Mouse (Mus musculus) heart, embryonic 15.5 days (tissue): ENCODE measurements at regions not wholly inside any gene's neighbourhood (a gene's known extent, or its start where the extent isn't known, plus 50 kb on each side); places are given as distances from the start of the nearest gene placed in this dataset.

Experiments
- ATAC-seq: fragments of 200-750 bp; cut with Nextera tagmentation; replicated peaks from 2 replicates; pipeline ENCODE4 v1.8.0; 2017; ENCODE audit warnings: low read depth, moderate TSS enrichment; ENCODE audit not compliant: insufficient number of reproducible peaks, insufficient read depth, low FRiP score
- H3K27ac ChIP-seq: fragments of 300-500 bp; sonication (generic); 2 replicates; pipeline ENCODE4 v1.5.1; 2015; ENCODE audit warnings: mild to moderate bottlenecking, inconsistent platforms
- H3K27me3 ChIP-seq: fragments of 300-500 bp; sonication (generic); 2 replicates; pipeline ENCODE4 v1.6.1; 2015; ENCODE audit warnings: inconsistent platforms
- H3K36me3 ChIP-seq: fragments of 300-500 bp; sonication (generic); 2 replicates; pipeline ENCODE4 v1.6.1; 2015; ENCODE audit warnings: mild to moderate bottlenecking, inconsistent platforms
- H3K4me1 ChIP-seq: fragments of 300-500 bp; sonication (generic); replicated peaks from 2 replicates; pipeline ENCODE4 v1.6.1; 2015; ENCODE audit warnings: inconsistent platforms
- H3K4me2 ChIP-seq: fragments of 300-500 bp; sonication (generic); 2 replicates; pipeline ENCODE4 v1.6.1; 2015; ENCODE audit warnings: inconsistent platforms, mild to moderate bottlenecking, moderate library complexity
- H3K4me3 ChIP-seq: fragments of 300-500 bp; sonication (generic); 2 replicates; pipeline ENCODE4 v1.5.1; 2015; ENCODE audit warnings: mild to moderate bottlenecking, inconsistent platforms
- H3K9ac ChIP-seq: fragments of 300-500 bp; sonication (generic); 2 replicates; pipeline ENCODE4 v1.6.1; 2015; ENCODE audit warnings: mild to moderate bottlenecking, inconsistent platforms
- H3K9me3 ChIP-seq: fragments of 300-500 bp; sonication (generic); replicated peaks from 2 replicates; pipeline ENCODE4 v1.6.1; 2016; ENCODE audit warnings: inconsistent platforms
- WGBS: fragments of 180-500 bp; shearing (Covaris S2); methylation state at CpG from one replicate; pipeline ENCODE4 v1.1.7; 2015; ENCODE audit warnings: mixed read lengths; 5-methylcytosine and 5-hydroxymethylcytosine counted together

DNA sequence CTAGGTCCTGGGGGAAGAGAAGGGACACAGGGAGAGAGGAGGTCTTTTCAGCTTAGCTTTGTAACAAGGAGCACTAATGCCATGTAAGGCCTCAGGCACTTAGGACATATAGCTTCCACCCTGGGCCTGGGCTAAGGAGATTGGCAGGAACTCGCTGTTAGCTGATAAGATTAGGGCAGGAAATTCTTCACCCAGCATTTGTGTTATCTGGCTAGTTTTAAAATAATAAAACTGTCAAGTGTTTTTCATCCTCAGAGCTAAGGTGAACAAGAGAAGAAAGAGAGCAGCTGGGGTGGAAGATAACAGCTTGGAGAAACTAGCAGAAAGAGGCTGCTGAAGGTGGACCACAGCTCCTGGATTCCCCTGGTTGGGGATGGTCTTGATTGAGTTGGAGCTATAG, 111.0 kb upstream of the Slco6d1 start:
- WGBS = 11% methylated on average over 1 of the region's 1 CpGs
- no peak for ATAC-seq
- H3K27ac ChIP-seq = no peak overlapping the region
- H3K36me3 ChIP-seq = no peaks in the 10 kb centered on the region
- H3K4me2 ChIP-seq = no peak overlapping the region
- no peaks in the 10 kb centered on the region for H3K27me3 ChIP-seq
- no peak overlapping the region for H3K9ac ChIP-seq
- no peak overlapping the region for H3K4me3 ChIP-seq
- peaks cover 3% of the 10 kb centered on the region; the same call in 1 of the 2 replicates for H3K4me1 ChIP-seq
- no peaks in the 10 kb centered on the region for H3K9me3 ChIP-seq

DNA sequence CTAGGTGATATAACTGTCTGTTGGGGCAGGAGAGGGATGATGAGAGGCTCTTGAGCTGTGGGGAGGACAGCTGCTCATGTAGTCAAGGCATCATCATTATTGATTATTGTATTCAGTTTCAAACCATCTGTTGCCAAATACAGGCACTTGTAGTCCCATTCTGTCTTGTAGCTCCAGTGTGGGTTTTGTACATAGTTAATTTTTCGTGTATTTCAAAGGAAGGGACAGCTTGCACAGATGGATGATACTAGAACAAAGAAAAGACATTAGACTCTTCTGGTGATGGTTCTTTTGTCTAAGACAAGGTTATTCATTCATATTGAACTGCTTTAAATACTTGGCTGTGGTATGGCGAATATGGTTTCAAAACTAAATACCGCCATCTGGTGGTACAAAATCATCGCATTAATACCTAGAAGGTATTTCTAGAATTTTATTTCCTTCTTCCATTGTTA, 70.8 kb upstream of the Slco6d1 start:
- H3K9ac ChIP-seq = no peak overlapping the region
- no peak overlapping the region for H3K4me2 ChIP-seq
- no peaks in the 10 kb centered on the region for H3K4me1 ChIP-seq
- no peak overlapping the region for H3K4me3 ChIP-seq
- 25% methylated on average over 4 of the region's 4 CpGs for WGBS
- no peaks in the 10 kb centered on the region for H3K27me3 ChIP-seq
- H3K36me3 ChIP-seq = no peaks in the 10 kb centered on the region
- no peaks in the 10 kb centered on the region for H3K9me3 ChIP-seq
- no peak for ATAC-seq
- no peak overlapping the region for H3K27ac ChIP-seq

DNA sequence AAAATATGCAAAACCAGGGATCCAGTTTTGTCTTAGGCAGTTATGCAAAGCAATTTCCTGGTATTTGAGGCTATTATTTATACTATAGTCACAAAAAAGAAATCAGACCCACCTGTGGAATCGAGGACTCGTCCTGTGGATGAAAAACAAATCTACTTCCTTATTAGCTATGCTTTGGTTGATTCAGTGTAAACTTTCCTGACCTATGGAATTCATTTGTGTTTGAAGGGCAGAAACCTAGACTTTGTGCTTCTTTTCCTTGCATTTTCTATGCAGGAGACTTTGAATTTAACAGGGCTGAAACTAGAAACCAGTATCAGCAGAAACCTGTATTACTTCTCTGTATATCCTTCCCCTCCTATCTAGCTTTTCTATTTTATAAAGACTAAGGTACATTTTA, 70.2 kb upstream of the Slco6d1 start:
- Histone ChIP-seq H3K9ac (no peak overlapping the region), H3K9me3 (no peaks in the 10 kb centered on the region), H3K27me3 (no peaks in the 10 kb centered on the region), H3K4me2 (no peak overlapping the region), H3K36me3 (no peaks in the 10 kb centered on the region), H3K4me1 (no peaks in the 10 kb centered on the region), H3K27ac (no peak overlapping the region), H3K4me3 (no peak overlapping the region)
- ATAC-seq = no peak
- WGBS = 62% methylated on average over 2 of the region's 2 CpGs

DNA sequence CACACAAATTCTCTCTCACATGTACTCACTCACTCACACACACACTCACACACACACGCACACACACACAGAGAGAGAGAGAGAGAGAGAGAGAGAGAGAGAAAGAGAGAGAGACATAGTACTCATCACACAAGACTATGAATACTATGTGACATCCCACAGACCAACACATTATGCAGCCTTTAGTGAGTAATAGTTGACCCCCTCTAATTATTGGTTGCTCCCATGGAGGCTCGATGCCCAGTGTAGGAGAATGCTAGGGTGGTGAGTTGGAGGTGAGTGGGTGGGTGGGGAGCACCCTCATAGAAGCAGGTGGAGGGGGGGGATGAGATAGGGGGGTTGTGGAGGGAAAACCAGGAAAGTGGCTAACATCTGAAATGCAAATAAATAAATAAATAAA, 69.4 kb upstream of the Slco6d1 start:
- WGBS = 83% methylated on average over 2 of the region's 2 CpGs
- ATAC-seq = no peak
- Histone ChIP-seq H3K27me3 (no peaks in the 10 kb centered on the region), H3K9me3 (no peaks in the 10 kb centered on the region), H3K9ac (no peak overlapping the region), H3K4me1 (no peaks in the 10 kb centered on the region), H3K36me3 (no peaks in the 10 kb centered on the region), H3K4me2 (no peak overlapping the region), H3K4me3 (no peak overlapping the region), H3K27ac (no peak overlapping the region)
